Mouse (Mus musculus): ENCODE results near the gene Ppard. TPM values are rescaled to one million over a fixed set of nuclear protein-coding genes. Genes with fewer than 3 reads are reported as not detected.

Ppard gene
- polyA plus RNA-seq, 1 experiment from 2014 or later, result 1.3 TPM

- H3K36me3 ChIP-seq (ENCODE audit: control insufficient read depth, insufficient read depth, low read length), result no peaks in the 10 kb centered on the region
- H3K9me3 ChIP-seq (ENCODE audit: control insufficient read depth, low read length), result no peaks in the 10 kb centered on the region
- no peak overlapping the region for H3K4me3 ChIP-seq (ENCODE audit: low read depth, low read length)
- WGBS, result 80% methylated on average over 4 of the region's 4 CpGs
- no peak for ATAC-seq (ENCODE audit: low read depth)
- no peaks in the 10 kb centered on the region for H3K27me3 ChIP-seq (ENCODE audit: control insufficient read depth, insufficient read depth, low read length)
- H3K27ac ChIP-seq (ENCODE audit: low read depth, low read length), result no peak overlapping the region
- no peak overlapping the region for H3K9ac ChIP-seq (replicated peaks; ENCODE audit: low read depth, low read length)
- H3K4me2 ChIP-seq (ENCODE audit: low read depth, low read length), result no peak overlapping the region
- H3K4me1 ChIP-seq (ENCODE audit: control insufficient read depth, insufficient read depth, low read length), result 0 out of 2 replicates have a peak, but pooled peaks cover 6% of the 10 kb centered on the region
Measured at GRCm38 (mm10) chr17:28293716-28294115, 61.2 kb downstream of the Ppard start.

GRCm38 (mm10) chr17:28294449-28295333, 62.2 kb downstream of the Ppard start:
- WGBS, result 57% methylated on average over 17 of the region's 17 CpGs
- Histone ChIP-seq H3K27ac (ENCODE audit: low read depth, low read length) (peak overlapping the region; percentile 49), H3K9me3 (ENCODE audit: control insufficient read depth, low read length) (no peaks in the 10 kb centered on the region), H3K27me3 (ENCODE audit: control insufficient read depth, insufficient read depth, low read length) (no peaks in the 10 kb centered on the region), H3K4me1 (ENCODE audit: control insufficient read depth, insufficient read depth, low read length) (0 out of 2 replicates have a peak, but pooled peaks cover 6% of the 10 kb centered on the region), H3K4me2 (ENCODE audit: low read depth, low read length) (no peak overlapping the region), H3K36me3 (ENCODE audit: control insufficient read depth, insufficient read depth, low read length) (no peaks in the 10 kb centered on the region), H3K4me3 (ENCODE audit: low read depth, low read length) (no peak overlapping the region), H3K9ac (replicated peaks; ENCODE audit: low read depth, low read length) (peak overlapping the region; percentile 25; the same call in 1 of the 2 replicates)
- peak; percentile 54; the same call in 1 of the 2 replicates for ATAC-seq (ENCODE audit: low read depth)

DNA sequence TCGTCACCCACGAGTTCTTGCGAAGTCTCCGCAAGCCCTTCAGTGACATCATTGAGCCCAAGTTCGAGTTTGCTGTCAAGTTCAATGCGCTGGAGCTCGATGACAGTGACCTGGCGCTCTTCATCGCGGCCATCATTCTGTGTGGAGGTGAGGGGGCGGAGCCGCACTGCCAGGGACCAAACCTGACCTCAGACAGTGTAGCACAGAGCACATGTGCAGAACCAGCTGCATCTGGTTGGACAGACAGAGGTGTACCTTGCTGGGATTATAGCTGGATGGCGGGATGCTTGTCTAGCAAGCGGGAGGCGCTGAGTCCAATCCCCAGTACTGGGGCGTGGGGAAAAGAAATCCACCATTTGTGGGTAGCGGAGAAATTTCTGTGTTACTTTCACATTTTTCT, 66.4 kb downstream of the Ppard start:
- Histone ChIP-seq H3K27ac (ENCODE audit: low read depth, low read length) (no peak overlapping the region), H3K4me2 (ENCODE audit: low read depth, low read length) (no peak overlapping the region), H3K9me3 (ENCODE audit: control insufficient read depth, low read length) (no peaks in the 10 kb centered on the region), H3K27me3 (ENCODE audit: control insufficient read depth, insufficient read depth, low read length) (no peaks in the 10 kb centered on the region), H3K36me3 (ENCODE audit: control insufficient read depth, insufficient read depth, low read length) (no peaks in the 10 kb centered on the region), H3K4me3 (ENCODE audit: low read depth, low read length) (no peak overlapping the region), H3K9ac (replicated peaks; ENCODE audit: low read depth, low read length) (no peak overlapping the region), H3K4me1 (ENCODE audit: control insufficient read depth, insufficient read depth, low read length) (0 out of 2 replicates have a peak, but pooled peaks cover 6% of the 10 kb centered on the region)
- 94% methylated on average over 17 of the region's 17 CpGs for WGBS
- ATAC-seq (ENCODE audit: low read depth), result no peak

- H3K27ac ChIP-seq (ENCODE audit: low read depth, low read length), result no peak overlapping the region
- no peak for ATAC-seq (ENCODE audit: low read depth)
Measured at GRCm38 (mm10) chr17:28299669-28300320, 67.3 kb downstream of the Ppard start.

GRCm38 (mm10) chr17:28300323-28300722, 67.8 kb downstream of the Ppard start:
- H3K27ac ChIP-seq (ENCODE audit: low read depth, low read length), result no peak overlapping the region
- no peaks in the 10 kb centered on the region for H3K27me3 ChIP-seq (ENCODE audit: control insufficient read depth, insufficient read depth, low read length)
- no peaks in the 10 kb centered on the region for H3K9me3 ChIP-seq (ENCODE audit: control insufficient read depth, low read length)
- H3K4me2 ChIP-seq (ENCODE audit: low read depth, low read length), result no peak overlapping the region
- H3K36me3 ChIP-seq (ENCODE audit: control insufficient read depth, insufficient read depth, low read length), result no peaks in the 10 kb centered on the region
- H3K4me3 ChIP-seq (ENCODE audit: low read depth, low read length), result no peak overlapping the region
- H3K4me1 ChIP-seq (ENCODE audit: control insufficient read depth, insufficient read depth, low read length), result no peaks in the 10 kb centered on the region
- no peak overlapping the region for H3K9ac ChIP-seq (replicated peaks; ENCODE audit: low read depth, low read length)
- no peak for ATAC-seq (ENCODE audit: low read depth)
- 45% methylated on average over 9 of the region's 9 CpGs for WGBS

More at GRCm38 (mm10) chr17:28299669-28300320, 67.3 kb downstream of the Ppard start:
- no peaks in the 10 kb centered on the region for H3K27me3 ChIP-seq (ENCODE audit: control insufficient read depth, insufficient read depth, low read length)
- WGBS, result 62% methylated on average over 11 of the region's 11 CpGs
- no peak overlapping the region for H3K4me2 ChIP-seq (ENCODE audit: low read depth, low read length)
- H3K9ac ChIP-seq (replicated peaks; ENCODE audit: low read depth, low read length), result no peak overlapping the region
- no peaks in the 10 kb centered on the region for H3K9me3 ChIP-seq (ENCODE audit: control insufficient read depth, low read length)
- no peak overlapping the region for H3K4me3 ChIP-seq (ENCODE audit: low read depth, low read length)
- 0 out of 2 replicates have a peak, but pooled peaks cover 4% of the 10 kb centered on the region for H3K4me1 ChIP-seq (ENCODE audit: control insufficient read depth, insufficient read depth, low read length)
- no peaks in the 10 kb centered on the region for H3K36me3 ChIP-seq (ENCODE audit: control insufficient read depth, insufficient read depth, low read length)

- H3K9ac ChIP-seq (replicated peaks; ENCODE audit: low read depth, low read length), result no peak overlapping the region
Measured at GRCm38 (mm10) chr17:28300850-28301249, 68.3 kb downstream of the Ppard start.

DNA sequence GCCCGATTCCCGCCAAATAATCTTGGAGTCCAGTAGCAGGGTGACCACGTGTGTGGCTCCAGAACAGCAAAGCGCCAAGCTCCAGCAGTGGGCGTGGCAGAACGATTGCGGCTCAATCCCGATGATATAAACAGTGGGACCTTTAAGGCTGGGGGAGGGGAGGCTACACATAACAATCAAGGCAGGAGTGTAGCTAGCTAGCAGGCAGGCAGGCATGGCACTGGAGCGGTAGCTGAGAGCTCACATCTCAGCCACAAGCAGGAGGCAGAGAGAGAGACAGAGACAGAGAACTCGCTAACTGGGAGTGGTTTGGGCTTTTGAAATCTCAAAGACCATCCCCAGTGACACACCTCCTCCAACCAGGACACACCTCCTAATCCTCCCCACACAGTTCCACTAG, 72.7 kb downstream of the Ppard start:
- no peak overlapping the region for H3K4me3 ChIP-seq (ENCODE audit: low read depth, low read length)
- WGBS, result 61% methylated on average over 10 of the region's 10 CpGs
- H3K9me3 ChIP-seq (ENCODE audit: control insufficient read depth, low read length), result no peaks in the 10 kb centered on the region
- H3K36me3 ChIP-seq (ENCODE audit: control insufficient read depth, insufficient read depth, low read length), result no peaks in the 10 kb centered on the region
- H3K9ac ChIP-seq (replicated peaks; ENCODE audit: low read depth, low read length), result no peak overlapping the region
- no peaks in the 10 kb centered on the region for H3K4me1 ChIP-seq (ENCODE audit: control insufficient read depth, insufficient read depth, low read length)
- H3K27me3 ChIP-seq (ENCODE audit: control insufficient read depth, insufficient read depth, low read length), result no peaks in the 10 kb centered on the region
- no peak for ATAC-seq (ENCODE audit: low read depth)
- H3K27ac ChIP-seq (ENCODE audit: low read depth, low read length), result no peak overlapping the region
- no peak overlapping the region for H3K4me2 ChIP-seq (ENCODE audit: low read depth, low read length)

More at GRCm38 (mm10) chr17:28300850-28301249, 68.3 kb downstream of the Ppard start:
- Histone ChIP-seq H3K27ac (ENCODE audit: low read depth, low read length) (no peak overlapping the region), H3K4me1 (ENCODE audit: control insufficient read depth, insufficient read depth, low read length) (no peaks in the 10 kb centered on the region), H3K4me3 (ENCODE audit: low read depth, low read length) (no peak overlapping the region), H3K36me3 (ENCODE audit: control insufficient read depth, insufficient read depth, low read length) (no peaks in the 10 kb centered on the region), H3K9me3 (ENCODE audit: control insufficient read depth, low read length) (no peaks in the 10 kb centered on the region), H3K27me3 (ENCODE audit: control insufficient read depth, insufficient read depth, low read length) (no peaks in the 10 kb centered on the region), H3K4me2 (ENCODE audit: low read depth, low read length) (no peak overlapping the region)
- 73% methylated on average over 3 of the region's 3 CpGs for WGBS
- no peak for ATAC-seq (ENCODE audit: low read depth)

GRCm38 (mm10) chr17:28308297-28309195, 76.0 kb downstream of the Ppard start:
- WGBS, result 20% methylated on average over 18 of the region's 18 CpGs
- Histone ChIP-seq H3K27me3 (ENCODE audit: control insufficient read depth, insufficient read depth, low read length) (no peaks in the 10 kb centered on the region), H3K4me2 (ENCODE audit: low read depth, low read length) (no peak overlapping the region; the same call in 1 of the 2 replicates), H3K36me3 (ENCODE audit: control insufficient read depth, insufficient read depth, low read length) (no peaks in the 10 kb centered on the region), H3K9ac (replicated peaks; ENCODE audit: low read depth, low read length) (no peak overlapping the region), H3K4me1 (ENCODE audit: control insufficient read depth, insufficient read depth, low read length) (no peaks in the 10 kb centered on the region), H3K27ac (ENCODE audit: low read depth, low read length) (no peak overlapping the region), H3K4me3 (ENCODE audit: low read depth, low read length) (no peak overlapping the region), H3K9me3 (ENCODE audit: control insufficient read depth, low read length) (no peaks in the 10 kb centered on the region)
- no peak for ATAC-seq (ENCODE audit: low read depth)

All from neural tube, embryonic 14.5 days (tissue).